Mouse (Mus musculus) intestine, postnatal 0 days (tissue): ENCODE results near the gene Megf9. TPM values are rescaled to one million over a fixed set of nuclear protein-coding genes. Genes with fewer than 3 reads are reported as not detected.

Experiments used
- ATAC-seq: fragments of 200-750 bp; cut with Nextera tagmentation; 2 replicates; pipeline ENCODE4 v1.8.0; 2017; ENCODE audit warnings: mild to moderate bottlenecking, moderate TSS enrichment, moderate library complexity
- H3K27ac ChIP-seq: fragments of 300-500 bp; sonication (generic); 2 replicates; pipeline ENCODE4 v1.5.1; 2014; ENCODE audit warnings: mild to moderate bottlenecking, low read depth, low read length, moderate library complexity
- H3K27me3 ChIP-seq: fragments of 300-500 bp; sonication (generic); replicated peaks from 2 replicates; pipeline ENCODE4 v1.6.1; 2014; ENCODE audit warnings: low read length, mixed read lengths; ENCODE audit not compliant: control insufficient read depth, insufficient read depth
- H3K36me3 ChIP-seq: fragments of 300-500 bp; sonication (generic); 2 replicates; pipeline ENCODE4 v1.6.1; 2014; ENCODE audit warnings: mild to moderate bottlenecking, moderate library complexity; ENCODE audit not compliant: control insufficient read depth, insufficient read depth
- H3K4me1 ChIP-seq: fragments of 300-500 bp; sonication (generic); replicated peaks from 2 replicates; pipeline ENCODE4 v1.6.1; 2014; ENCODE audit warnings: antibody characterized with exemption, low read length, mixed read lengths; ENCODE audit not compliant: control insufficient read depth, insufficient read depth
- H3K4me2 ChIP-seq: fragments of 300-500 bp; sonication (generic); replicated peaks from 2 replicates; pipeline ENCODE4 v1.6.1; 2014; ENCODE audit warnings: low read depth, mild to moderate bottlenecking, moderate library complexity
- H3K4me3 ChIP-seq: fragments of 300-500 bp; sonication (generic); 2 replicates; pipeline ENCODE4 v1.5.1; 2014; ENCODE audit warnings: low read depth, low read length
- H3K9ac ChIP-seq: fragments of 300-500 bp; sonication (generic); 2 replicates; pipeline ENCODE4 v1.6.1; 2014; ENCODE audit warnings: mild to moderate bottlenecking, low read depth, low read length
- H3K9me3 ChIP-seq: fragments of 300-500 bp; sonication (generic); 2 replicates; pipeline ENCODE4 v1.6.1; 2016; ENCODE audit warnings: mixed run types; ENCODE audit not compliant: control insufficient read depth
- CTCF ChIP-seq: sonication (generic); IDR thresholded peaks from 2 replicates; pipeline ENCODE4 v1.5.1; 2016; ENCODE audit warnings: low read depth, mild to moderate bottlenecking, control low read depth, antibody characterized with exemption, moderate library complexity
- WGBS: fragments of 180-500 bp; shearing (Covaris S2); extraction: QIAGEN DNeasy Blood & Tissue Kit; methylation state at CpG from one replicate; pipeline ENCODE4 v1.1.7; 2014; 5-methylcytosine and 5-hydroxymethylcytosine counted together
- polyA plus RNA-seq: library from polyadenylated mRNA; unstranded; fragments of >200 nt; fragmentation: Nextera tagmentation; extraction: Ambion mirVana; gene quantifications from 2 replicates; pipeline ENCODE4 v1.2.1, GENCODE M21; 2015

Gene Megf9
- polyA plus RNA-seq, 1 experiment from 2014 or later, result 3.3 TPM

- Histone ChIP-seq H3K9me3 (no peaks in the 10 kb centered on the region), H3K4me3 (no peak overlapping the region), H3K27me3 (no peaks in the 10 kb centered on the region), H3K36me3 (peaks cover 10% of the 10 kb centered on the region), H3K9ac (no peak overlapping the region), H3K4me2 (no peak overlapping the region), H3K27ac (no peak overlapping the region), H3K4me1 (no peaks in the 10 kb centered on the region)
- WGBS, result 84% methylated on average over 4 of the region's 4 CpGs
- TF ChIP-seq CTCF, result no peak
- no peak for ATAC-seq
Measured at GRCm38 (mm10) chr4:70398088-70398487, 136.7 kb downstream of the Megf9 start.

DNA sequence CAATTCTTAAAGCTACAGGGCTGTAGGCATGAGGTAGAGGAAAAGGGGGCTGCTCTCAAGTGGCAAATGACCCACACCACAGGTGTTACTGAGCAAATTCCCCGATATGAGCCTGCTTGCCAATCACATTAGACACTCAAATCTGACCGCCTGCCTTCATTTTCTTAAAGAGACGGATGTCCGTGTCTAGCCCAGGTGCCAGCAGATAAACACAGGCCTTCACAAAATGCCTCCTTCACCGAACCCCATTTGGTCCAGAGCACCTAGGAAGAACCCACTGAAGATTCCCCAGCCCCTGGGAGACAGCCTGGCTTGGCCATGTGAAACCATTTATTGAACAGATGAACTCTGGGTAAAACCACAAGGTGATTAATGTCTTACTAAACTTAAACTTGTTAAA lies 138.1 kb downstream of the Megf9 start:
- WGBS, result 88% methylated on average over 5 of the region's 5 CpGs
- no peaks in the 10 kb centered on the region for H3K4me1 ChIP-seq
- H3K4me3 ChIP-seq, result no peak overlapping the region
- peaks cover 10% of the 10 kb centered on the region for H3K36me3 ChIP-seq
- H3K9me3 ChIP-seq, result no peaks in the 10 kb centered on the region
- no peak overlapping the region for H3K9ac ChIP-seq
- TF ChIP-seq CTCF, result no peak
- H3K27me3 ChIP-seq, result no peaks in the 10 kb centered on the region
- H3K4me2 ChIP-seq, result no peak overlapping the region
- no peak for ATAC-seq
- H3K27ac ChIP-seq, result no peak overlapping the region

- TF ChIP-seq CTCF, result no peak
- Histone ChIP-seq H3K4me3 (no peak overlapping the region), H3K9ac (no peak overlapping the region), H3K27ac (no peak overlapping the region), H3K9me3 (no peaks in the 10 kb centered on the region), H3K36me3 (peaks cover 2% of the 10 kb centered on the region), H3K4me2 (no peak overlapping the region), H3K4me1 (no peaks in the 10 kb centered on the region), H3K27me3 (no peaks in the 10 kb centered on the region)
- ATAC-seq, result no peak
- WGBS, result 90% methylated on average over 2 of the region's 2 CpGs
Measured at GRCm38 (mm10) chr4:70394736-70395135, 140.1 kb downstream of the Megf9 start.

GRCm38 (mm10) chr4:70391760-70392372 lies 142.9 kb downstream of the Megf9 start:
- no peaks in the 10 kb centered on the region; the same call in 1 of the 2 replicates for H3K36me3 ChIP-seq
- no peak overlapping the region for H3K4me2 ChIP-seq
- H3K9me3 ChIP-seq, result no peaks in the 10 kb centered on the region
- H3K9ac ChIP-seq, result no peak overlapping the region
- no peak overlapping the region for H3K27ac ChIP-seq
- no peak for TF ChIP-seq CTCF
- no peak overlapping the region for H3K4me3 ChIP-seq
- 63% methylated on average over 11 of the region's 11 CpGs for WGBS
- no peak for ATAC-seq
- H3K27me3 ChIP-seq, result no peaks in the 10 kb centered on the region
- no peaks in the 10 kb centered on the region for H3K4me1 ChIP-seq

DNA sequence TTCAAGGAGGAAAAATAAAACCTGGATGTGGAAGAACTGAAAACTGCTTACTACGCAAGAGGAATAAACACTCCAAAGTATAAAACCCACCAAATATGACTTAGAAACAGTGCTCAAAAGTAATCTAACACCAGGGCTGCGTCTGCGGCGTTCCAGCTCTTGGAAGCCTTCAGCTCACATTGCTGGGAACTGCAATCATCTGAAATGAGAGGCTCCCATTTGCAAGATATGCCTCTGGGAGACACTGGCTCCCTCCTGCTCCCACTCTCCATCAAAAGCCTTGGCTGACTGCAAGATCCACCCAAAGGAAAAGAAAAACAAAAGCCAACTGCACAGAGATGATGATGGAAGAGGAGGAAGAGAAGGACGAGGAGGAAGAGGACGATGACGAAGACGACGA lies 143.7 kb downstream of the Megf9 start:
- no peak overlapping the region for H3K4me2 ChIP-seq
- H3K9me3 ChIP-seq, result no peaks in the 10 kb centered on the region
- no peaks in the 10 kb centered on the region for H3K4me1 ChIP-seq
- H3K4me3 ChIP-seq, result no peak overlapping the region
- WGBS, result 74% methylated on average over 9 of the region's 9 CpGs
- no peaks in the 10 kb centered on the region for H3K27me3 ChIP-seq
- no peak for TF ChIP-seq CTCF
- H3K36me3 ChIP-seq, result no peaks in the 10 kb centered on the region
- no peak for ATAC-seq
- no peak overlapping the region for H3K27ac ChIP-seq
- no peak overlapping the region for H3K9ac ChIP-seq

DNA sequence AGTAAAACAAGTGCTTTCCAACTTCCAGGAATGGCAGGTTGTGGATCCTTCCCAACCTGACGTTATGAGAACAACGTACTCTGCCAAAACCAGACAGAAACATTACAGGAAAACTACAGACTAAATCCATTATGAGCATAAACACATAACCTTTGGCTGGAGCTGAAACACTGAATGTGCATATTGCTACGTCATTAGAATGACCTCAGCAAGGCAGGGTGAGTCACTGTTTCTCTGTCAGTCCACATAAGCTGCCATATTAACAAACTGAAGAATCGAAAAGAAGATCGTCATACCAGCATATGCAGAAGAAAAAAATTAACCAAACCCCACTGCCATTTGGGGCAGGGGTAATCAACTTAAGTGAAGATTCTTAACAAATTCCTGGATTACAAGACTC lies 148.6 kb downstream of the Megf9 start:
- 72% methylated on average over 5 of the region's 5 CpGs for WGBS
- no peaks in the 10 kb centered on the region for H3K4me1 ChIP-seq
- no peak for TF ChIP-seq CTCF

DNA sequence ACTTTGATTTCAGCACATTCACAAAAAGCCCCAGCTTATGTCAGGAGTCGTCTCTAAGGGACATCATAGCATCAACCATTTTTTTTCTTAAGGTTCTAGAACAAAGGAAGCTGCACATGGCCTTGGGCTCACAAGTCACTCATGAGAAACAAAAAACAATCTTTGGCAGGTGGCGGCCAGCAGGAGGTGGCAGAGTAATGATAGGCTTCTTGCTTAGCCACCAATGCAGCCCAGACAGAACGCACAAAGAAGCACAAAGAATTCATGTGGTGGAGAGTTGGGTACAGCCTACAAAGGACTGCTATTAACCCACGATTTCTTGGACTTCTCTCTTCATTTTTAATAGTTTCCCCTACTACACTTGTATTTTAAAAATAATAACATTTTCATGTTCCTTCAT lies 157.4 kb downstream of the Megf9 start:
- Histone ChIP-seq H3K27ac (no peak overlapping the region), H3K4me2 (no peak overlapping the region), H3K4me1 (no peaks in the 10 kb centered on the region), H3K9me3 (no peaks in the 10 kb centered on the region), H3K4me3 (no peak overlapping the region), H3K27me3 (no peaks in the 10 kb centered on the region), H3K36me3 (peaks cover 7% of the 10 kb centered on the region; the same call in 1 of the 2 replicates), H3K9ac (no peak overlapping the region)
- 91% methylated on average over 4 of the region's 4 CpGs for WGBS
- TF ChIP-seq CTCF, result peak; percentile 20; the same call in 1 of the 2 replicates
- ATAC-seq, result no peak

More for the DNA sequence above, 148.6 kb downstream of the Megf9 start:
- H3K9me3 ChIP-seq, result no peaks in the 10 kb centered on the region
- H3K4me2 ChIP-seq, result no peak overlapping the region
- no peaks in the 10 kb centered on the region for H3K36me3 ChIP-seq
- no peak overlapping the region for H3K27ac ChIP-seq
- ATAC-seq, result no peak
- no peak overlapping the region for H3K4me3 ChIP-seq
- H3K9ac ChIP-seq, result no peak overlapping the region
- H3K27me3 ChIP-seq, result no peaks in the 10 kb centered on the region

Other genes starting within 250 kb of the Megf9 start
- 4.7 and 5.4 TPM in 2 replicates for gene Cdk5rap2, start 124.6 kb downstream of the Megf9 start, polyA plus RNA-seq